Mouse (Mus musculus) C2C12 (cell line): ENCODE data around the gene Trim67. TPM values are rescaled to one million over a fixed set of nuclear protein-coding genes. Genes with fewer than 3 reads are reported as not detected.

ENCODE experiments used
- H3K27me3 ChIP-seq: one replicate; pipeline ENCODE4 v1.6.1; 2011; ENCODE audit not compliant: control insufficient read depth, insufficient read depth, insufficient read length
- H3K36me3 ChIP-seq: one replicate; pipeline ENCODE4 v1.6.1; 2011; ENCODE audit not compliant: control insufficient read depth, insufficient read depth
- H3K4me3 ChIP-seq: one replicate; pipeline ENCODE4 v1.5.1; 2011; ENCODE audit warnings: mild to moderate bottlenecking, control low read depth; ENCODE audit not compliant: poor library complexity, insufficient read depth, severe bottlenecking
- H3K79me2 ChIP-seq: one replicate; pipeline ENCODE4 v1.6.1; 2011; ENCODE audit not compliant: control insufficient read depth, insufficient read depth
- H3K79me3 ChIP-seq: one replicate; pipeline ENCODE4 v1.6.1; 2011; ENCODE audit warnings: low read depth, control low read depth
- H3ac ChIP-seq: one replicate; pipeline ENCODE3; 2011; ENCODE audit warnings: low read depth; ENCODE audit not compliant: control insufficient read depth, insufficient read length
- CEBPB ChIP-seq: IDR thresholded peaks from one replicate; pipeline ENCODE4 v1.6.1; 2011; ENCODE audit warnings: low read depth, mild to moderate bottlenecking, control low read depth, moderate library complexity
- CTCF ChIP-seq: IDR thresholded peaks from one replicate; pipeline ENCODE4 v1.5.1; 2011; ENCODE audit not compliant: control insufficient read depth, insufficient read depth, insufficient read length
- FOSL1 ChIP-seq: IDR thresholded peaks from one replicate; pipeline ENCODE4 v1.8.0; 2011; ENCODE audit warnings: mild to moderate bottlenecking, low read length; ENCODE audit not compliant: poor library complexity, insufficient read depth, severe bottlenecking
- MAX ChIP-seq: IDR thresholded peaks from one replicate; pipeline ENCODE4 v1.6.1; 2011; ENCODE audit warnings: mild to moderate bottlenecking, control low read depth
- MYOD1 ChIP-seq: IDR thresholded peaks from one replicate; pipeline ENCODE4 v1.6.1; 2011; ENCODE audit warnings: low read depth; ENCODE audit not compliant: control insufficient read depth, insufficient read length
- MYOG ChIP-seq: IDR thresholded peaks from one replicate; pipeline ENCODE4 v1.6.1; 2011; ENCODE audit not compliant: control insufficient read depth, insufficient read length; ENCODE audit errors: extremely low read depth
- USF1 ChIP-seq: IDR thresholded peaks from one replicate; pipeline ENCODE4 v1.6.1; 2011; ENCODE audit warnings: low read depth, mild to moderate bottlenecking, control low read depth, moderate library complexity
- polyA plus RNA-seq: library from polyadenylated mRNA; unstranded; fragments of >200 nt; fragmentation: generic; extraction: Trizol; gene quantifications from one replicate; pipeline ENCODE4 v1.2.1, GENCODE M21; 2012; ENCODE audit warnings: missing spikeins

Gene Trim67
- polyA plus RNA-seq, 1 experiment, result not detected

GRCm38 (mm10) chr8:124872081-124872480 is 79.2 kb downstream of the Trim67 start:
- Histone ChIP-seq H3K36me3 (peaks cover 36% of the 10 kb centered on the region), H3K79me3 (peaks cover 11% of the 10 kb centered on the region), H3K4me3 (no peak overlapping the region), H3ac (no peak overlapping the region), H3K79me2 (peaks cover 47% of the 10 kb centered on the region), H3K27me3 (no peaks in the 10 kb centered on the region)
- TF ChIP-seq CEBPB (no peak), CTCF (no peak), FOSL1 (no peak), MAX (no peak), MYOG (no peak), USF1 (no peak), MYOD1 (no peak)

- TF ChIP-seq FOSL1 (no peak), USF1 (no peak), MYOG (no peak), MYOD1 (no peak), CTCF (no peak), MAX (no peak)
Measured at GRCm38 (mm10) chr8:124872690-124873089, 79.8 kb downstream of the Trim67 start.

GRCm38 (mm10) chr8:124878141-124878540 is 85.2 kb downstream of the Trim67 start:
- Histone ChIP-seq H3K4me3 (no peak overlapping the region), H3K79me3 (no peaks in the 10 kb centered on the region), H3K79me2 (no peaks in the 10 kb centered on the region), H3K36me3 (peaks cover 63% of the 10 kb centered on the region), H3K27me3 (no peaks in the 10 kb centered on the region), H3ac (no peak overlapping the region)
- TF ChIP-seq MAX, result no peak
- TF ChIP-seq FOSL1, result no peak
- no peak for TF ChIP-seq USF1
- no peak for TF ChIP-seq MYOD1
- TF ChIP-seq MYOG, result no peak
- TF ChIP-seq CEBPB, result no peak
- TF ChIP-seq CTCF, result no peak

More at GRCm38 (mm10) chr8:124872690-124873089, 79.8 kb downstream of the Trim67 start:
- H3ac ChIP-seq, result no peak overlapping the region
- no peaks in the 10 kb centered on the region for H3K27me3 ChIP-seq
- peaks cover 41% of the 10 kb centered on the region for H3K79me2 ChIP-seq
- no peak overlapping the region for H3K4me3 ChIP-seq
- peaks cover 42% of the 10 kb centered on the region for H3K36me3 ChIP-seq
- peaks cover 8% of the 10 kb centered on the region for H3K79me3 ChIP-seq

GRCm38 (mm10) chr8:124878946-124879526 is 86.1 kb downstream of the Trim67 start:
- Histone ChIP-seq H3K79me3 (no peaks in the 10 kb centered on the region), H3ac (no peak overlapping the region), H3K79me2 (no peaks in the 10 kb centered on the region), H3K4me3 (no peak overlapping the region), H3K36me3 (peaks cover 64% of the 10 kb centered on the region), H3K27me3 (no peaks in the 10 kb centered on the region)
- TF ChIP-seq CTCF (no peak), CEBPB (no peak), MYOG (no peak), MAX (no peak), FOSL1 (no peak), USF1 (no peak)

Other genes starting within 250 kb of the Trim67 start
- not detected for gene Agt, start 223.4 kb upstream of the Trim67 start, polyA plus RNA-seq
- gene Capn9, start 217.0 kb upstream of the Trim67 start, polyA plus RNA-seq, result not detected
- gene 2310022B05Rik, start 129.7 kb upstream of the Trim67 start, polyA plus RNA-seq, result 52.1 TPM
- gene Ttc13, start 71.1 kb upstream of the Trim67 start, polyA plus RNA-seq, result 23.0 TPM
- gene Arv1, start 71.0 kb upstream of the Trim67 start, polyA plus RNA-seq, result 11.4 TPM
- 1.5 TPM for gene Fam89a, start 41.3 kb upstream of the Trim67 start, polyA plus RNA-seq
- 59.9 TPM for gene Gnpat, start 69.9 kb downstream of the Trim67 start, polyA plus RNA-seq
- gene 2810004N23Rik, start 70.0 kb downstream of the Trim67 start, polyA plus RNA-seq, result 27.9 TPM
- 10.7 TPM for gene Exoc8, start 104.6 kb downstream of the Trim67 start, polyA plus RNA-seq
- 9.1 TPM for gene Sprtn, start 104.8 kb downstream of the Trim67 start, polyA plus RNA-seq
- 29.7 TPM for gene Egln1, start 156.2 kb downstream of the Trim67 start, polyA plus RNA-seq
- gene Tsnax, start 219.9 kb downstream of the Trim67 start, polyA plus RNA-seq, result 50.9 TPM